ENCODE assay signal across 24 mouse cellular contexts in genomic region chr16:17665568-17665967, GRCm38 (mm10). TPM values are rescaled to one million over a fixed set of nuclear protein-coding genes. Genes with fewer than 3 reads are reported as not detected.
DNase-seq lines count a peak whose midpoint lies in the region; ATAC-seq and TF ChIP-seq lines count a peak whose summit lies in the region.
"Had no signal": no experiment of that assay in that cellular context is flagged by ENCODE, and none has a peak within 500 bp of the region (broad histone marks: within the 10 kb centered on the region; RNA-seq: fewer than 3 reads in every experiment).

No protein-coding gene starts in this region.

- no peak overlapping the region for H3K4me3 ChIP-seq in liver, postnatal 0 days (ENCODE audit: low read depth, low read length)
- H3K4me3 ChIP-seq in liver, embryonic 12.5 days: no peak overlapping the region
- H3K4me3 ChIP-seq: embryonic facial prominence, embryonic 10.5 days; embryonic facial prominence, embryonic 12.5 days; forebrain, embryonic 13.5 days; forebrain, embryonic 15.5 days had no signal

- 0 out of 2 replicates have a peak, but pooled peaks have one; percentile 10 for TF ChIP-seq EP300 in liver, postnatal 0 days (IDR thresholded peaks at IDR 0.05; ENCODE audit: low read depth)

- no peaks in the 10 kb centered on the region for H3K27me3 ChIP-seq in liver, postnatal 0 days (ENCODE audit: insufficient read depth, low read length)
- no peaks in the 10 kb centered on the region for H3K27me3 ChIP-seq in liver, embryonic 12.5 days (replicated peaks)
- H3K27me3 ChIP-seq: CH12.LX; embryonic facial prominence, embryonic 12.5 days; forebrain, embryonic 13.5 days; forebrain, embryonic 15.5 days; Patski had no signal

- ATAC-seq in liver, postnatal 0 days: peak; percentile 73
- no peak for ATAC-seq in liver, embryonic 12.5 days
- ATAC-seq: activated CD4-positive, CD25-positive, alpha-beta regulatory T cell, adult 4 months; CD4-positive, CD25-positive, alpha-beta regulatory T cell, adult 4 months; forebrain, embryonic 13.5 days; forebrain, embryonic 15.5 days; Patski had no signal

- H3K4me2 ChIP-seq in liver, postnatal 0 days (ENCODE audit: low read depth, low read length): no peak overlapping the region
- no peak overlapping the region for H3K4me2 ChIP-seq in liver, embryonic 12.5 days
- H3K4me2 ChIP-seq: embryonic facial prominence, embryonic 12.5 days; forebrain, embryonic 13.5 days; forebrain, embryonic 15.5 days had no signal

- no peaks in the 10 kb centered on the region for H3K9me3 ChIP-seq in liver, postnatal 0 days (ENCODE audit: low read length)
- no peaks in the 10 kb centered on the region for H3K9me3 ChIP-seq in liver, embryonic 12.5 days (replicated peaks)
- H3K9me3 ChIP-seq: embryonic facial prominence, embryonic 10.5 days; embryonic facial prominence, embryonic 12.5 days; forebrain, embryonic 13.5 days; forebrain, embryonic 15.5 days; G1E had no signal

- no peak for TF ChIP-seq CTCF in liver, postnatal 0 days (IDR thresholded peaks at IDR 0.05; ENCODE audit: low read depth)

- peak overlapping the region; percentile 57 for H3K27ac ChIP-seq in liver, postnatal 0 days (ENCODE audit: low read depth)
- H3K27ac ChIP-seq in liver, embryonic 12.5 days: no peak overlapping the region
- H3K27ac ChIP-seq: embryonic facial prominence, embryonic 10.5 days; embryonic facial prominence, embryonic 12.5 days; forebrain, embryonic 13.5 days; forebrain, embryonic 15.5 days had no signal

- H3K4me1 ChIP-seq in liver, postnatal 0 days (ENCODE audit: insufficient read depth): peaks cover 13% of the 10 kb centered on the region; the same call in 1 of the 2 replicates
- peaks cover 8% of the 10 kb centered on the region for H3K4me1 ChIP-seq in liver, embryonic 12.5 days
- H3K4me1 ChIP-seq: embryonic facial prominence, embryonic 10.5 days; embryonic facial prominence, embryonic 12.5 days; forebrain, embryonic 13.5 days; forebrain, embryonic 15.5 days had no signal

- DNase-seq in heart, adult 11 months: peak; percentile 42
- DNase-seq in heart, adult 18-20 months: no peak
- peak; percentile 25 for DNase-seq in kidney, adult 9 months
- no peak for DNase-seq in kidney, adult 8-10 months
- DNase-seq in liver, postnatal 0 days: no peak
- DNase-seq: adrenal gland, adult 8-10 months; adrenal gland, postnatal 14 days; adrenal gland, postnatal 36 days; B cell, adult 2 months; cerebellum, adult 11-12 months; cerebellum, adult 2 months; cerebellum, adult 9-10 months; cerebellum, postnatal 10 days; cerebellum, postnatal 25 days had no signal

- peaks cover 51% of the 10 kb centered on the region for H3K36me3 ChIP-seq in liver, postnatal 0 days (replicated peaks; ENCODE audit: insufficient read depth, low read length)
- H3K36me3 ChIP-seq in liver, embryonic 12.5 days: peaks cover 91% of the 10 kb centered on the region

- no peak overlapping the region for H3K9ac ChIP-seq in liver, postnatal 0 days (replicated peaks)
- no peak overlapping the region for H3K9ac ChIP-seq in liver, embryonic 12.5 days
- H3K9ac ChIP-seq: embryonic facial prominence, embryonic 12.5 days; forebrain, embryonic 13.5 days; forebrain, embryonic 15.5 days had no signal

RNA-seq across cellular contexts. Expression of gene Ccdc74a, which starts 19.3 kb away (rescaled TPM):
- total RNA-seq in heart, adult 18-20 months (2021): under 1 TPM; 0.35 to 0.57 TPM
- polyA plus RNA-seq in liver, postnatal 0 days (2015; fragmentation: Nextera tagmentation; extraction: Ambion mirVana): 3.3 and 3.5 TPM in 2 replicates
- polyA plus RNA-seq in liver, embryonic 12.5 days (2016; fragmentation: Nextera tagmentation; extraction: Ambion mirVana): 3.0 and 3.2 TPM in 2 replicates
- total RNA-seq: CH12.LX had no signal

RNA-seq across cellular contexts. Expression of gene Smpd4, which starts 46.4 kb away (rescaled TPM):
- total RNA-seq in heart, adult 18-20 months (2021): 10 to 100 TPM; 18.9 to 20.6 TPM
- 6.4 and 7.3 TPM in 2 replicates for polyA plus RNA-seq in liver, postnatal 0 days (2015; fragmentation: Nextera tagmentation; extraction: Ambion mirVana)
- 31.3 and 31.8 TPM in 2 replicates for polyA plus RNA-seq in liver, embryonic 12.5 days (2016; fragmentation: Nextera tagmentation; extraction: Ambion mirVana)

Comparison
In these comparisons a context has a peak if more than half of its experiments do, and no peak if none do; other contexts are left out.
1. DNase-seq: peak in heart, adult 11 months (single experiment) and kidney, adult 9 months (single experiment); none in heart, adult 18-20 months (0 of 2), kidney, adult 8-10 months (0 of 2) and liver, postnatal 0 days (single experiment).